ENCODE assay signal across 23 mouse cellular contexts in genomic region chr9:105876124-105876523, GRCm38 (mm10). TPM values are rescaled to one million over a fixed set of nuclear protein-coding genes. Genes with fewer than 3 reads are reported as not detected.
DNase-seq lines count a peak whose midpoint lies in the region; ATAC-seq and TF ChIP-seq lines count a peak whose summit lies in the region.
"Had no signal": no experiment of that assay in that cellular context is flagged by ENCODE, and none has a peak within 500 bp of the region (broad histone marks: within the 10 kb centered on the region; RNA-seq: fewer than 3 reads in every experiment).

No protein-coding gene starts in this region.

- no peak overlapping the region for H3K4me2 ChIP-seq in hindbrain, embryonic 11.5 days (replicated peaks; ENCODE audit: low read depth, low read length)
- no peak overlapping the region for H3K4me2 ChIP-seq in hindbrain, embryonic 16.5 days (ENCODE audit: low read length)
- H3K4me2 ChIP-seq: forebrain, embryonic 15.5 days; hindbrain, embryonic 14.5 days had no signal

- no peaks in the 10 kb centered on the region for H3K9me3 ChIP-seq in hindbrain, embryonic 11.5 days (ENCODE audit: control insufficient read depth, low read length)
- no peaks in the 10 kb centered on the region for H3K9me3 ChIP-seq in hindbrain, embryonic 16.5 days (ENCODE audit: control insufficient read depth, low read length)
- no peaks in the 10 kb centered on the region for H3K9me3 ChIP-seq in ES-E14 (ENCODE audit: control insufficient read depth, insufficient read depth, low read depth, low read length)
- no peaks in the 10 kb centered on the region for H3K9me3 ChIP-seq in embryonic facial prominence, embryonic 10.5 days
- H3K9me3 ChIP-seq: forebrain, embryonic 15.5 days; heart, embryonic 10.5 days had no signal

- no peaks in the 10 kb centered on the region for H3K4me1 ChIP-seq in hindbrain, embryonic 11.5 days (replicated peaks; ENCODE audit: control insufficient read depth, insufficient read depth, low read length)
- H3K4me1 ChIP-seq in hindbrain, embryonic 16.5 days (ENCODE audit: control insufficient read depth, insufficient read depth, low read depth, low read length), result no peaks in the 10 kb centered on the region
- H3K4me1 ChIP-seq in ES-E14 (ENCODE audit: control insufficient read depth in 2 of 2, insufficient read depth in 2 of 2, low read length in 2 of 2, poor library complexity in 1 of 2), result peaks cover 4 to 7% of the 10 kb centered on the region in 2 experiments; a peak in 2 of 4 replicates
- H3K4me1 ChIP-seq in embryonic facial prominence, embryonic 10.5 days, result no peaks in the 10 kb centered on the region
- H3K4me1 ChIP-seq: forebrain, embryonic 15.5 days; heart, embryonic 10.5 days had no signal

- H3K27me3 ChIP-seq in hindbrain, embryonic 11.5 days (ENCODE audit: control insufficient read depth, insufficient read depth, low read length), result no peaks in the 10 kb centered on the region
- no peaks in the 10 kb centered on the region for H3K27me3 ChIP-seq in hindbrain, embryonic 16.5 days (replicated peaks; ENCODE audit: control insufficient read depth, insufficient read depth, low read length)
- no peaks in the 10 kb centered on the region for H3K27me3 ChIP-seq in embryonic facial prominence, embryonic 10.5 days (replicated peaks; ENCODE audit: low read depth, poor library complexity, severe bottlenecking)
- H3K27me3 ChIP-seq: forebrain, embryonic 15.5 days; Patski had no signal

- H3K36me3 ChIP-seq in hindbrain, embryonic 11.5 days (ENCODE audit: control insufficient read depth, insufficient read depth, low read length), result no peaks in the 10 kb centered on the region
- no peaks in the 10 kb centered on the region for H3K36me3 ChIP-seq in hindbrain, embryonic 16.5 days (ENCODE audit: control insufficient read depth, insufficient read depth, low read length)
- H3K36me3 ChIP-seq in ES-E14 (ENCODE audit: control insufficient read depth, insufficient read depth, low read length, poor library complexity, severe bottlenecking), result no peaks in the 10 kb centered on the region
- H3K36me3 ChIP-seq in embryonic facial prominence, embryonic 10.5 days (replicated peaks), result no peaks in the 10 kb centered on the region
- H3K36me3 ChIP-seq: forebrain, embryonic 15.5 days; heart, embryonic 10.5 days had no signal

- in situ Hi-C loops in ES-E14 (cut with MboI; ENCODE audit: low sequenced_read_pairs in 2 of 2, unreplicated experiment in 2 of 2), result no loop called here

- WGBS in hindbrain, embryonic 11.5 days, result 77% methylated on average over 4 of the region's 4 CpGs
- WGBS in hindbrain, embryonic 16.5 days, result 95% methylated on average over 4 of the region's 4 CpGs
- 83% methylated on average over 4 of the region's 4 CpGs for WGBS in embryonic facial prominence, embryonic 10.5 days

- no peak overlapping the region for H3K27ac ChIP-seq in hindbrain, embryonic 11.5 days (ENCODE audit: low read depth, low read length)
- H3K27ac ChIP-seq in hindbrain, embryonic 16.5 days (ENCODE audit: low read depth, low read length), result no peak overlapping the region
- no peak overlapping the region for H3K27ac ChIP-seq in ES-E14 (ENCODE audit: insufficient read depth, low read depth, low read length, poor library complexity, severe bottlenecking)
- no peak overlapping the region for H3K27ac ChIP-seq in embryonic facial prominence, embryonic 10.5 days (replicated peaks)
- H3K27ac ChIP-seq: forebrain, embryonic 15.5 days; heart, embryonic 10.5 days; hindbrain, embryonic 14.5 days had no signal

- peak; percentile 22 for DNase-seq in hindbrain, embryonic 11.5 days (ENCODE audit: low spot score)
- peak; percentile 26 for DNase-seq in retina, postnatal 1 day
- DNase-seq in retina, embryonic 14.5 days (ENCODE audit: low spot score), result no peak
- DNase-seq in ES-E14 (ENCODE audit: low read depth, low spot score), result no peak
- DNase-seq in embryonic facial prominence, embryonic 10.5 days (ENCODE audit: low spot score), result peak; percentile 15
- DNase-seq in thymus, postnatal 25 days, result no peak
- DNase-seq: adrenal gland, adult 8-10 months; adrenal gland, postnatal 36 days; cerebellum, adult 11 months; cerebellum, adult 8-10 months; cerebellum, postnatal 14 days; gastrocnemius, postnatal 36 days; heart, adult 11 months; heart, postnatal 10 days; heart, postnatal 4 days; kidney, adult 11 months had no signal

- no peak overlapping the region for H3K4me3 ChIP-seq in hindbrain, embryonic 11.5 days (ENCODE audit: low read depth, low read length)
- no peak overlapping the region for H3K4me3 ChIP-seq in hindbrain, embryonic 16.5 days (ENCODE audit: low read length)
- no peak overlapping the region for H3K4me3 ChIP-seq in ES-E14 (ENCODE audit: insufficient read depth in 1 of 2, low read depth in 1 of 2, low read length in 2 of 2, poor library complexity in 1 of 2, severe bottlenecking in 1 of 2)
- no peak overlapping the region for H3K4me3 ChIP-seq in embryonic facial prominence, embryonic 10.5 days
- H3K4me3 ChIP-seq: forebrain, embryonic 15.5 days; heart, embryonic 10.5 days had no signal

- no peak overlapping the region for H3K9ac ChIP-seq in hindbrain, embryonic 11.5 days (ENCODE audit: low read depth, low read length)
- no peak overlapping the region for H3K9ac ChIP-seq in hindbrain, embryonic 16.5 days (ENCODE audit: low read depth, low read length)
- no peak overlapping the region for H3K9ac ChIP-seq in ES-E14 (ENCODE audit: insufficient read depth, low read depth, low read length, poor library complexity, severe bottlenecking)
- H3K9ac ChIP-seq: forebrain, embryonic 15.5 days; hindbrain, embryonic 14.5 days had no signal

- ATAC-seq in hindbrain, embryonic 11.5 days (ENCODE audit: low FRiP score), result no peak
- no peak for ATAC-seq in hindbrain, embryonic 16.5 days
- no peak for ATAC-seq in inflammation-experienced regulatory T-cells, adult 6 months
- ATAC-seq: forebrain, embryonic 15.5 days; Patski had no signal

TF ChIP-seq in ES-E14, 5 proteins besides CTCF, POLR2A, EP300 and RAD21:
- peak; percentile 62; the same call in 1 of the 2 replicates for TF ChIP-seq CHD2 (IDR thresholded peaks at IDR 0.05; ENCODE audit: low read depth, low read length)
- TF ChIP-seq HCFC1 (IDR thresholded peaks at IDR 0.05; ENCODE audit: borderline replicate concordance, insufficient read depth, low read length), result no peak
- TF ChIP-seq MAFK (IDR thresholded peaks at IDR 0.05; ENCODE audit: insufficient read depth, low read depth, low read length), result no peak

RNA-seq across cellular contexts. Expression of gene Col6a6, which starts 48.2 kb away (rescaled TPM):
- polyA plus RNA-seq in hindbrain, embryonic 11.5 days (2014; fragmentation: Nextera tagmentation; extraction: Ambion mirVana), result 0.06 and 0.09 TPM in 2 replicates
- 0.25 and 0.34 TPM in 2 replicates for polyA plus RNA-seq in hindbrain, embryonic 16.5 days (2015; fragmentation: Nextera tagmentation; extraction: Ambion mirVana)
- total RNA-seq in ES-E14 (2012; rRNA removed), result 0.53 and 0.58 TPM in 2 replicates
- 0.06 and 0.11 TPM in 2 replicates for polyA plus RNA-seq in embryonic facial prominence, embryonic 10.5 days (2016; fragmentation: Nextera tagmentation; extraction: Ambion mirVana)
- polyA plus RNA-seq in inflammation-experienced regulatory T-cells, adult 6 months (2017; shearing (Covaris generic)), result under 1 TPM in 1 of 3 experiments, not detected in 2; 0.05 TPM
- total RNA-seq: common myeloid progenitor, adult 5-6 weeks had no signal
- polyA plus RNA-seq: Patski had no signal

Comparison
In these comparisons a context has a peak if more than half of its experiments do, and no peak if none do; other contexts are left out.
1. DNase-seq: peak in hindbrain, embryonic 11.5 days (single experiment), retina, postnatal 1 day (single experiment) and embryonic facial prominence, embryonic 10.5 days (single experiment); none in retina, embryonic 14.5 days (single experiment), ES-E14 (single experiment) and thymus, postnatal 25 days (single experiment).